Comparison of ENCODE assay signal across 23 mouse cellular contexts in genomic region chr1:91861511-91861910, GRCm38 (mm10).
DNase-seq lines count a peak whose midpoint lies in the region; ATAC-seq and TF ChIP-seq lines count a peak whose summit lies in the region.
"Had no signal": no experiment of that assay in that cellular context is flagged by ENCODE, and none has a peak within 500 bp of the region (broad histone marks: within the 10 kb centered on the region; RNA-seq: fewer than 3 reads in every experiment).

No protein-coding gene starts in this region.

- H3K4me3 ChIP-seq in heart, embryonic 10.5 days = no peak overlapping the region
- H3K4me3 ChIP-seq in kidney, embryonic 15.5 days (replicated peaks) = no peak overlapping the region
- peak overlapping the region; percentile 46 to 71 for H3K4me3 ChIP-seq in MEL (ENCODE audit: control insufficient read depth in 1 of 2, insufficient read depth in 1 of 2, low read depth in 2 of 2, low read length in 2 of 2)
- no peak overlapping the region for H3K4me3 ChIP-seq in lung, adult 2 months (replicated peaks; ENCODE audit: extremely low read depth, low read depth, low read length)
- H3K4me3 ChIP-seq: forebrain, embryonic 15.5 days; heart, adult 2 months; heart, embryonic 15.5 days; hindbrain, embryonic 12.5 days had no signal

- H3K27me3 ChIP-seq in heart, embryonic 10.5 days (ENCODE audit: insufficient read depth, poor library complexity, severe bottlenecking) = no peaks in the 10 kb centered on the region
- peaks cover 19% of the 10 kb centered on the region; the same call in 1 of the 2 replicates for H3K27me3 ChIP-seq in kidney, embryonic 15.5 days
- H3K27me3 ChIP-seq in MEL (ENCODE audit: control insufficient read depth in 1 of 2, insufficient read depth in 2 of 2, low read length in 2 of 2) = no peaks in the 10 kb centered on the region
- H3K27me3 ChIP-seq: forebrain, embryonic 15.5 days; heart, embryonic 15.5 days; hindbrain, embryonic 12.5 days had no signal

- ATAC-seq in kidney, embryonic 15.5 days (replicated peaks; ENCODE audit: low FRiP score) = no peak
- ATAC-seq: activated CD4-positive, CD25-positive, alpha-beta regulatory T cell, adult 4 months; CD4-positive, CD25-positive, alpha-beta regulatory T cell, adult 4 months; forebrain, embryonic 15.5 days; hindbrain, embryonic 16.5 days; inflammation-experienced regulatory T-cells, adult 6 months; Patski had no signal

- no peak for TF ChIP-seq EP300 in MEL (IDR thresholded peaks at IDR 0.05; ENCODE audit: low read depth in 1 of 2, low read length in 2 of 2)

- no peak for TF ChIP-seq POLR2A in MEL (IDR thresholded peaks at IDR 0.05; ENCODE audit: control insufficient read depth in 1 of 2, insufficient read depth in 1 of 2, low read depth in 1 of 2, low read length in 2 of 2, poor library complexity in 1 of 2)
- TF ChIP-seq POLR2A in lung, adult 2 months (IDR thresholded peaks at IDR 0.05; ENCODE audit: borderline replicate concordance, extremely low read depth, low read depth, low read length) = no peak

- no peak for TF ChIP-seq RAD21 in MEL (IDR thresholded peaks at IDR 0.05; ENCODE audit: low read depth, low read length)

- no peak overlapping the region for H3K9ac ChIP-seq in kidney, embryonic 15.5 days
- no peak overlapping the region for H3K9ac ChIP-seq in MEL (ENCODE audit: control insufficient read depth, low read depth, low read length, poor library complexity, severe bottlenecking)
- H3K9ac ChIP-seq: forebrain, embryonic 15.5 days; heart, embryonic 15.5 days; hindbrain, embryonic 12.5 days had no signal

- H3K4me1 ChIP-seq in heart, embryonic 10.5 days = peaks cover 42% of the 10 kb centered on the region
- H3K4me1 ChIP-seq in kidney, embryonic 15.5 days = peaks cover 20% of the 10 kb centered on the region
- H3K4me1 ChIP-seq in MEL (ENCODE audit: control insufficient read depth in 1 of 2, insufficient read depth in 2 of 2, low read length in 2 of 2) = peaks cover 2 to 4% of the 10 kb centered on the region in 2 experiments; a peak in 2 of 4 replicates
- H3K4me1 ChIP-seq in lung, adult 2 months (ENCODE audit: control insufficient read depth, insufficient read depth, low read length) = no peaks in the 10 kb centered on the region
- H3K4me1 ChIP-seq: forebrain, embryonic 15.5 days; hindbrain, embryonic 12.5 days had no signal

- DNase-seq in heart, embryonic 10.5 days (ENCODE audit: low spot score) = peak; percentile 74
- no peak for DNase-seq in heart, adult 8-10 months (ENCODE audit: low spot score)
- no peak for DNase-seq in kidney, postnatal 36 days
- peak; percentile 23 for DNase-seq in ovary, adult 18-20 months (ENCODE audit: low spot score)
- no peak for DNase-seq in ovary, postnatal 10 days (ENCODE audit: low spot score)
- DNase-seq in MEL (ENCODE audit: low read depth, low spot score) = peak; percentile 9
- DNase-seq in lung, adult 2 months = no peak
- DNase-seq: adrenal gland, postnatal 14 days; B cell, adult 2 months; cerebellum, adult 11-12 months; cerebellum, adult 9-10 months; cerebellum, postnatal 25 days; gastrocnemius, postnatal 36 days; heart, adult 2 months had no signal

- no peak overlapping the region for H3K4me2 ChIP-seq in kidney, embryonic 15.5 days
- H3K4me2 ChIP-seq: forebrain, embryonic 15.5 days; heart, embryonic 15.5 days; hindbrain, embryonic 12.5 days had no signal

- no peaks in the 10 kb centered on the region for H3K79me2 ChIP-seq in MEL (ENCODE audit: control insufficient read depth, insufficient read depth, low read length, poor library complexity)

- 22% methylated on average over 7 of the region's 7 CpGs for WGBS in heart, embryonic 10.5 days
- 55% methylated on average over 7 of the region's 7 CpGs for WGBS in kidney, embryonic 15.5 days
- whole genome bisulfite sequencing in lung, adult 2 months = 58% methylated on average over 7 of the region's 7 CpGs

- no peak for TF ChIP-seq CTCF in MEL (IDR thresholded peaks at IDR 0.05 in 2 of 3, conservative IDR thresholded peaks at IDR 0.05 in 1 of 3; ENCODE audit: control insufficient read depth in 1 of 3, insufficient read depth in 1 of 3, low read depth in 2 of 3, low read length in 3 of 3, poor library complexity in 1 of 3, severe bottlenecking in 1 of 3)
- no peak for TF ChIP-seq CTCF in lung, adult 2 months (IDR thresholded peaks at IDR 0.05; ENCODE audit: insufficient read depth, low read length)

- H3K36me3 ChIP-seq in heart, embryonic 10.5 days = no peaks in the 10 kb centered on the region
- no peaks in the 10 kb centered on the region for H3K36me3 ChIP-seq in kidney, embryonic 15.5 days
- no peaks in the 10 kb centered on the region for H3K36me3 ChIP-seq in MEL (ENCODE audit: control insufficient read depth in 1 of 2, insufficient read depth in 2 of 2, low read length in 2 of 2)
- H3K36me3 ChIP-seq: forebrain, embryonic 15.5 days; heart, embryonic 15.5 days; hindbrain, embryonic 12.5 days had no signal

- H3K27ac ChIP-seq in heart, embryonic 10.5 days = no peak overlapping the region
- H3K27ac ChIP-seq in kidney, embryonic 15.5 days = 0 out of 2 replicates have a peak overlapping the region, but pooled peaks have one; percentile 27
- H3K27ac ChIP-seq in MEL (ENCODE audit: control insufficient read depth, low read depth, low read length) = no peak overlapping the region
- H3K27ac ChIP-seq: forebrain, embryonic 15.5 days; heart, adult 2 months; heart, embryonic 15.5 days; hindbrain, embryonic 12.5 days had no signal

- no peaks in the 10 kb centered on the region for H3K9me3 ChIP-seq in heart, embryonic 10.5 days
- H3K9me3 ChIP-seq in kidney, embryonic 15.5 days (replicated peaks) = no peaks in the 10 kb centered on the region
- no peaks in the 10 kb centered on the region for H3K9me3 ChIP-seq in MEL (replicated peaks; ENCODE audit: insufficient read depth, low read length)
- H3K9me3 ChIP-seq: forebrain, embryonic 15.5 days; heart, embryonic 15.5 days; hindbrain, embryonic 12.5 days had no signal

TF ChIP-seq in MEL, 35 proteins besides CTCF, POLR2A, EP300 and RAD21:
- TF ChIP-seq MAFK (IDR thresholded peaks at IDR 0.05; ENCODE audit: borderline replicate concordance, low read depth, low read length) (no peak), ETS1 (IDR thresholded peaks at IDR 0.05; ENCODE audit: low read depth, low read length) (0 out of 2 replicates have a peak, but pooled peaks have one; percentile 15), TCF12 (IDR thresholded peaks at IDR 0.05; ENCODE audit: low read depth, low read length) (0 out of 2 replicates have a peak, but pooled peaks have one; percentile 27), SMC3 (IDR thresholded peaks at IDR 0.05; ENCODE audit: low read depth, low read length) (no peak)
TF ChIP-seq in MEL: peak in this region for 2.

Comparison
In these comparisons a context has a peak if more than half of its experiments do, and no peak if none do; other contexts are left out.
1. DNase-seq: peak in heart, embryonic 10.5 days (single experiment), ovary, adult 18-20 months (single experiment) and MEL (single experiment); none in heart, adult 8-10 months (single experiment), kidney, postnatal 36 days (0 of 2), ovary, postnatal 10 days (single experiment) and lung, adult 2 months (single experiment).
2. H3K4me3 ChIP-seq: peak in MEL (2 of 2); none in heart, embryonic 10.5 days (single experiment), kidney, embryonic 15.5 days (single experiment) and lung, adult 2 months (single experiment).